Mouse (Mus musculus) limb, embryonic 14.5 days (tissue): ENCODE data around the gene Olfr618. TPM values are rescaled to one million over a fixed set of nuclear protein-coding genes. Genes with fewer than 3 reads are reported as not detected.
"Not testable (repeated sequence)": the region's sequence is repeated elsewhere in the genome, so short reads cannot be mapped to it uniquely, and the experiment has no call there.

Source experiments
- ATAC-seq: fragments of 200-750 bp; cut with Nextera tagmentation; 2 replicates; pipeline ENCODE4 v1.8.0; 2017; ENCODE audit warnings: low read depth, moderate number of reproducible peaks, moderate TSS enrichment; ENCODE audit not compliant: low FRiP score
- DNase-seq: peaks from one replicate; pipeline ENCODE4 v3.0.0-alpha.2; 2015; ENCODE audit warnings: low spot score
- H3K27ac ChIP-seq: fragments of 300-500 bp; sonication (generic); replicated peaks from 2 replicates; pipeline ENCODE4 v1.5.1; 2014; ENCODE audit warnings: low read depth, mild to moderate bottlenecking, low read length, moderate library complexity, mixed read lengths
- H3K27me3 ChIP-seq: fragments of 300-500 bp; sonication (generic); 2 replicates; pipeline ENCODE4 v1.6.1; 2014; ENCODE audit warnings: low read length, mixed read lengths; ENCODE audit not compliant: control insufficient read depth, insufficient read depth
- H3K36me3 ChIP-seq: fragments of 300-500 bp; sonication (generic); 2 replicates; pipeline ENCODE4 v1.6.1; 2014; ENCODE audit warnings: mild to moderate bottlenecking, low read length, moderate library complexity, mixed read lengths; ENCODE audit not compliant: control insufficient read depth, insufficient read depth
- H3K4me1 ChIP-seq: fragments of 300-500 bp; sonication (generic); 2 replicates; pipeline ENCODE4 v1.6.1; 2014; ENCODE audit warnings: antibody characterized with exemption, low read length, mixed read lengths; ENCODE audit not compliant: control insufficient read depth, insufficient read depth
- H3K4me2 ChIP-seq: fragments of 300-500 bp; sonication (generic); replicated peaks from 2 replicates; pipeline ENCODE4 v1.6.1; 2014; ENCODE audit warnings: low read depth, mild to moderate bottlenecking, low read length, moderate library complexity; ENCODE audit not compliant: severe bottlenecking
- H3K4me3 ChIP-seq: fragments of 300-500 bp; sonication (generic); replicated peaks from 2 replicates; pipeline ENCODE4 v1.5.1; 2014; ENCODE audit warnings: low read length
- H3K9ac ChIP-seq: fragments of 300-500 bp; sonication (generic); 2 replicates; pipeline ENCODE4 v1.6.1; 2014; ENCODE audit warnings: mild to moderate bottlenecking, low read depth, low read length, moderate library complexity; ENCODE audit not compliant: severe bottlenecking
- H3K9me3 ChIP-seq: fragments of 300-500 bp; sonication (generic); 2 replicates; pipeline ENCODE4 v1.6.1; 2016; ENCODE audit warnings: low read length; ENCODE audit not compliant: control insufficient read depth
- POLR2A ChIP-seq: fragments of 200-500 bp; IDR thresholded peaks from 2 replicates; pipeline ENCODE4 v1.8.0; 2012; ENCODE audit warnings: inconsistent platforms, mild to moderate bottlenecking, moderate library complexity, borderline replicate concordance; ENCODE audit not compliant: insufficient read depth, insufficient read length; ENCODE audit errors: extremely low read depth
- WGBS: fragments of 180-500 bp; shearing (Covaris S2); extraction: QIAGEN DNeasy Blood & Tissue Kit; methylation state at CpG from one replicate; pipeline ENCODE4 v1.1.7; 2014; 5-methylcytosine and 5-hydroxymethylcytosine counted together
- polyA plus RNA-seq, 2 experiments: library from polyadenylated mRNA; depleted of rRNA in 1 of 2; stranded (reverse) in 1 of 2; unstranded in 1 of 2; fragments of >200 nt; fragmentation: Nextera tagmentation in 1 of 2; extraction: Ambion mirVana in 1 of 2; gene quantifications; 2 replicates each; pipeline versions ENCODE4 v1.2.1 to v1.2.3; 2012 to 2014

Olfr618 gene
- polyA plus RNA-seq (2012; rRNA removed) (not detected in 2 replicates), polyA plus RNA-seq (2014; fragmentation: Nextera tagmentation; extraction: Ambion mirVana) (not detected in 2 replicates)

DNA sequence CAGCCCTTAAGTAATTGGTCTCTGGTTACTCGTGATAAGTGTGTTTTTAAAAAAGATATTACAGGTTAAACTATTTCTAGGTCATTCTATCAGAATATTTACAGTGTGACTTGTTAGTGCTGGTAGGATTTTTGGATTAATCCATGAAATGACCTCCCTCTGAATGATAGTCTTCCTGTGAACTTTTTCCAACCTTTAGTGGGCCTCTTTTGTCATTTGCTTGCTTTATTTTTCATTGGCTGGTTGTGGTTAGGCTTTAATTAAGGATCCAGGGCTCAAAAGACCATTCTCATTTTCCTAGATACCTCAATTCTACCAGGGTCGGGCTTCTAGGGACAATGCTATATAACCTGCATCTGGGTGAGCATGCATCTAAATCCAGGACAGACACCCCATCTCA is at the start of gene Olfr618:
Olfr618 (plus strand) TSS at position 301 of the 400 bp plus-strand sequence.
- no peak within 1 kb of the TSS for H3K4me2 ChIP-seq
- no peaks in the 10 kb centered on the region for H3K4me1 ChIP-seq
- H3K36me3 ChIP-seq = no peaks in the 10 kb centered on the region
- no peaks in the 10 kb centered on the region for H3K9me3 ChIP-seq
- ATAC-seq (no peak), DNase-seq (no peak)
- H3K4me3 ChIP-seq = no peak within 1 kb of the TSS
- WGBS = 57% methylated on average over 2 of the region's 2 CpGs
- no peak within 1 kb of the TSS for H3K27ac ChIP-seq
- no peak for TF ChIP-seq POLR2A
- no peak within 1 kb of the TSS for H3K9ac ChIP-seq
- H3K27me3 ChIP-seq = no peaks in the 10 kb centered on the region

DNA sequence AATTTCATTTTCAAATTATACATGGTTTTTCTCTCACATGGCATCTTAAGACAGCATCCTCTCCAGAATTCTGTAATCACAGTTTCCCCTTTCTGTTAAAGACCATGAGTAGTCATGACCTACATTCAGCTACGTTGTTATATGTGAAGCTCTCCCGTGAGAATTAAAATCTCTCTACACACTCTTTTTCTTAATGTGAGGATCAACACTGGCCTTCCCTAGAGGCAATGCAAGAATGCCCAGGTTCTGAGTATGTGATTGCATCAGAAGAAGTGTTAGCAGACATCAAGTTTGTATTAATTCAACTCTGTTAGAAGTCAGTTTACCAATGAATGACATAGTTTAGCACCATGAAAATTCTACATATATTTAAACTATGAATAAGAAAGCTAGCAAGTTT is 47.3 kb upstream of the Olfr618 start, which contains the start of gene Olfr612:
Olfr612 (minus strand) TSS at position 101 of the 400 bp plus-strand sequence.
- H3K9ac ChIP-seq, H3K36me3 ChIP-seq, H3K4me1 ChIP-seq, H3K9me3 ChIP-seq, H3K27me3 ChIP-seq, ATAC-seq, H3K4me3 ChIP-seq, H3K4me2 ChIP-seq, DNase-seq, H3K27ac ChIP-seq: not testable (repeated sequence)
- 78% methylated on average over 2 of the region's 2 CpGs for WGBS

DNA sequence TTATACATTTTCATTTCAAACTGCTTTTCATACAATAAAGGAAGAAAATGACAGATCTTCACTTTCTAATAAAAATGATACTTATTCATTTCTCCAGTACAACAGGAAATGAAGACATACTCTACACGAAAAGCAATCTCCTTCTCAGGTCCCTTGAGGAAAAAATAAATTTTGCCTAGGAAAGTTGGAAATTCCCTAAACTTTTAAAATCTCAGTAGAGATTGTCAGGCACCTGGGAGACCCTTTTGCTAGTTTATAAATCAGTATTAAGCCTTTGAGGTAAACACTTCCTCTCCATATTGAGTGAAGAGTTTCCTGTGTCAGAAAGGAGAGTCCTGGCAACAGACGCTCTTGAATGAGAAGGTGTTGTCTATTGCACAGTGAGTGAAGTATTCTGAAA is 42.1 kb upstream of the Olfr618 start, which contains the start of gene Olfr613:
Olfr613 (plus strand) TSS at position 301 of the 400 bp plus-strand sequence.
- TF ChIP-seq POLR2A = no peak
- H3K9me3 ChIP-seq = no peaks in the 10 kb centered on the region
- H3K9ac ChIP-seq = no peak within 1 kb of the TSS
- no peak within 1 kb of the TSS for H3K4me3 ChIP-seq
- no peak within 1 kb of the TSS for H3K27ac ChIP-seq
- no peaks in the 10 kb centered on the region for H3K36me3 ChIP-seq
- H3K27me3 ChIP-seq = no peaks in the 10 kb centered on the region
- ATAC-seq = no peak
- DNase-seq = no peak
- no peaks in the 10 kb centered on the region for H3K4me1 ChIP-seq
- no peak within 1 kb of the TSS for H3K4me2 ChIP-seq
- WGBS = 78% methylated on average over 2 of the region's 2 CpGs

DNA sequence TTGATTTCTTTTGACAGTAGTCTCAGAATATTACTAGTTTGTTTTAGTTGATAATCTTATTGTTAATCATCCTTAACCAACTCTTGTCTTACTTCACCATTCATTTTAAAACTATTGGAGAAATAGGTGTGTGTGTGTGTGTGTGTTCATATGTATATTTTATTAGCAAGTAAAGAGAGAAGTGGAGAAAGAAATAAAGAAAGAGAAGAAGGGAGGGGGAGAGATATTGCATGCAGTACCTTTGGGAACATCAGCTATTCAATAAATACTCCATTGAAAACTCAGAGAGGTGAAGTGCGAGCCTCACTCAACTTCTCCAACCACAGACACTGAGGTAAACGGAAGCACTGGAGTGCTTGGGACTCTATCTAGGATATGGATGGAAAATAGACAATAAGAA is 34.1 kb upstream of the Olfr618 start, which contains the start of gene Olfr615:
Olfr615 (plus strand) TSS at position 301 of the 400 bp plus-strand sequence.
- Histone ChIP-seq H3K4me1 (no peaks in the 10 kb centered on the region), H3K27me3 (no peaks in the 10 kb centered on the region), H3K4me3 (no peak within 1 kb of the TSS), H3K9ac (no peak within 1 kb of the TSS), H3K27ac (no peak within 1 kb of the TSS), H3K36me3 (no peaks in the 10 kb centered on the region), H3K9me3 (no peaks in the 10 kb centered on the region), H3K4me2 (no peak within 1 kb of the TSS)
- ATAC-seq (no peak), DNase-seq (no peak)
- 79% methylated on average over 2 of the region's 2 CpGs for WGBS
- no peak for TF ChIP-seq POLR2A

DNA sequence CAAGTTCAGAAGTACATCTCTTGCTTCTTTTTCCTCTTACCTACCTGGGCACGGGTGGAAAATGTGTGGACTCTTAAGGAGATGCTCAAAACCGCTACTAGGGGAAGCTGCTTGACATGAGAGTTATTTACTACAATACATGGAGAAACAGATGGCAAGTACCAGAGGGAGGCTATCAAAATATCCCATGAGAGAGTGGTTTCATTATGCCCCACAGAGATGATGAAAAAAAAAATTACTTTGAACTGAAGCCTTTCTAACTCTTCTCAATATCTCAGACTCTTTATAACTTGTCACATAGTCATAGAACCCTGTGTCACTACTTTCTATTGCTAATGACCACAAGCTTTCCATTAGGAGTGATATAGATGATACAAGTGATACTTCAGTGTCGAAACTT is 20.9 kb upstream of the Olfr618 start, which contains the start of gene Olfr616:
Olfr616 (minus strand) TSS at position 101 of the 400 bp plus-strand sequence.
- WGBS = 70% methylated on average over 3 of the region's 3 CpGs
- ATAC-seq = no peak

DNA sequence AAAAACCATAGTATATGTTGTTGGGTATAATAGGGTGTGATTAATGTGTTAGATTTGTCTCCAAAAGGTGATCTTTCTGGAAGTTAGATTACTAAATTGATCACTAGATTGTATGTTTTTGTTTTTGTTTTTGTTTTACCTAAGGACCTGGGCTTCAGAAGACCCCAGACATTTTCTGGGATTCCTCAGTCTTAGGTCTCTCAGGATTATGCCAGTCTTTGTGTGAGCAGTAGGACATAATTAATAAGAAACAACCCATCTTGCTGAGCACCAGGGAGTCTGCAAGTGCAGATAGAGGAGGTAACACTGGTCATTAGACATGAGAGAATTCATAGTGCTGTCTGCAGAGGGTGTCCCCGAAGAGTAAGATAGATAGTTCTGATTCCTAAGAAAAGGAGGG is 17.1 kb upstream of the Olfr618 start, which contains the start of gene Olfr617:
Olfr617 (plus strand) TSS at position 301 of the 400 bp plus-strand sequence.
- no peaks in the 10 kb centered on the region for H3K9me3 ChIP-seq
- DNase-seq = no peak
- no peaks in the 10 kb centered on the region for H3K27me3 ChIP-seq
- no peaks in the 10 kb centered on the region for H3K36me3 ChIP-seq
- no peak within 1 kb of the TSS for H3K4me3 ChIP-seq
- WGBS = 73% methylated on average over 1 of the region's 1 CpGs
- H3K27ac ChIP-seq = no peak within 1 kb of the TSS
- H3K9ac ChIP-seq = no peak within 1 kb of the TSS
- H3K4me2 ChIP-seq = no peak within 1 kb of the TSS
- no peaks in the 10 kb centered on the region for H3K4me1 ChIP-seq
- TF ChIP-seq POLR2A = no peak
- ATAC-seq = no peak

More for the DNA sequence above, 20.9 kb upstream of the Olfr618 start, which contains the start of gene Olfr616:
- no peak for TF ChIP-seq POLR2A
- Histone ChIP-seq H3K9ac (no peak within 1 kb of the TSS), H3K9me3 (no peaks in the 10 kb centered on the region), H3K4me1 (no peaks in the 10 kb centered on the region), H3K36me3 (no peaks in the 10 kb centered on the region), H3K4me3 (no peak within 1 kb of the TSS), H3K4me2 (no peak within 1 kb of the TSS), H3K27ac (no peak within 1 kb of the TSS), H3K27me3 (no peaks in the 10 kb centered on the region)
- no peak for DNase-seq
